22 mouse cellular contexts compared by ENCODE assay signal in the genomic region with DNA sequence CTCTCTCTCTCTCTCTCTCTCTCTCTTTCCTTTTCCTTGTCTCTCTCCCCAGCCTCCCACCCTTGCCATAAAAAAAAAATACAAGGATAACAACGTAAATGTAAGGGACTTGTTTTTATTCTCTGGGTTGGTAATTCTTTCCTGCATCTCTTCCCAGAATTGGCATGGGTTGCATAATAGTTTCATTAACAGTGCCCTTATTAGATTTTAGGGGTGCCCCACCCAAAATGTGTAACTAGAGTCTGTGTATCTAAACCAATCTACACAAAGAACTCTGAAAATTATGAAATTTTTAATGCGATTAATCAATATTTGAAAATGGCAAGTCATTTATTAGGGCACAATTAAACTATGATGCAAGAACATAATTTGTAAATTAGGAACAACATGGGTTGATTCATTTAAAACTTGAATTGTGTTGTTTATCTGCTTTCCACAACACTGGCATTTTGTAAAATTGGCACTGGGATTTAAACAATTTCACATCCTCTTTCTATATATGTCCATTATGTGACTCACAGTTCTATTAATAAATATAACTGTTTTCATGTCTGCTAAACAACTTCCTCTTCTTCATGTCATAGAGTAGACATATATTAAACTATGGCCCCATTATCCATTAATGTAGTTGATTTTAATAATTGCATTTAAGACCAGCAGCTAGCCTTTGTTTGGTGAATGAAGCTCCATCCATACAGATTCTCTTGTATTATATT.
"Had no signal": no experiment of that assay in that cellular context is flagged by ENCODE, and none has a peak within 500 bp of the region (broad histone marks: within the 10 kb centered on the region; RNA-seq: fewer than 3 reads in every experiment).

No protein-coding gene starts in this region.

- H3K36me3 ChIP-seq: limb, embryonic 10.5 days; limb, embryonic 13.5 days; liver, embryonic 12.5 days; liver, embryonic 15.5 days; lung, embryonic 15.5 days; midbrain, embryonic 12.5 days had no signal

- H3K9ac ChIP-seq: limb, embryonic 13.5 days; liver, embryonic 12.5 days; liver, embryonic 15.5 days; lung, embryonic 15.5 days; midbrain, embryonic 12.5 days had no signal

- H3K4me2 ChIP-seq: limb, embryonic 13.5 days; liver, embryonic 12.5 days; liver, embryonic 15.5 days; lung, embryonic 15.5 days; midbrain, embryonic 12.5 days had no signal

- H3K9me3 ChIP-seq: limb, embryonic 10.5 days; limb, embryonic 13.5 days; liver, embryonic 12.5 days; liver, embryonic 15.5 days; lung, embryonic 15.5 days; midbrain, embryonic 12.5 days had no signal

- H3K4me3 ChIP-seq: layer of hippocampus, adult 2 months; limb, embryonic 10.5 days; limb, embryonic 13.5 days; liver, embryonic 12.5 days; liver, embryonic 15.5 days; lung, embryonic 15.5 days; midbrain, embryonic 12.5 days had no signal

- H3K4me1 ChIP-seq: limb, embryonic 10.5 days; limb, embryonic 13.5 days; liver, embryonic 12.5 days; liver, embryonic 15.5 days; lung, embryonic 15.5 days; midbrain, embryonic 12.5 days had no signal

- H3K27me3 ChIP-seq: limb, embryonic 13.5 days; liver, embryonic 12.5 days; liver, embryonic 15.5 days; lung, embryonic 15.5 days; midbrain, embryonic 12.5 days had no signal

- ATAC-seq: liver, embryonic 12.5 days; midbrain, embryonic 16.5 days had no signal

- H3K27ac ChIP-seq: kidney, postnatal 0 days; layer of hippocampus, adult 2 months; limb, embryonic 10.5 days; limb, embryonic 13.5 days; liver, embryonic 12.5 days; liver, embryonic 15.5 days; lung, embryonic 15.5 days; midbrain, embryonic 12.5 days had no signal

- DNase-seq: kidney, adult 2 months; kidney, postnatal 25 days; layer of hippocampus, adult 9-11 months; liver; lung, adult 18-20 months; lung, postnatal 10 days; lung, postnatal 36 days; right cerebral cortex, adult 18-20 months; right cerebral cortex, postnatal 25 days; spleen, adult 18-20 months; thymus, adult 2 months; thymus, postnatal 14 days; thymus, postnatal 4 days had no signal
